Mouse (Mus musculus): ENCODE measurements at regions not wholly inside any gene's neighbourhood (a gene's known extent, or its start where the extent isn't known, plus 50 kb on each side); places are given as distances from the start of the nearest gene placed in this dataset.

GRCm38 (mm10) chr12:7382455-7382854 is 595.0 kb upstream of the Apob start:
- no peak for DNase-seq (ENCODE audit: low spot score in 2 of 2)

GRCm38 (mm10) chr12:7403800-7404199 is 573.6 kb upstream of the Apob start:
- no peak for DNase-seq (ENCODE audit: low spot score in 2 of 2)

DNA sequence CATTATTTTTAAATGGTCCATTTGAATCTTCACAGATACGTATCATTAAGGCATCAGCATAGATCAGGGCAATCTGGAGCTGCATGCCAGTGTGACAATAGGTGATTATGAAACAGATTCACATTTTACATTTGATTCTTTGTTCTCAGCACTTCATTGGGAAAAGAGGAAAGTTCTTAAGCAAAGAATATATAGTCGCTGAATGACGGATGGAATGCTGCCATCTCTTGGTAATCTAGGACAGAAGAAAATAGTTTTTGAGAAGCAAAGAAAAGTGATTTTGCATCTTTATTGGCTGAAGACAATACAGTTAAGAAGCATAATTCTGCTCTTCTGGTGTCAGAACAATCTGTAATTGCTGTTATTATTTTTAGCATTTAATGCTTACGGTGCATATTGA is 565.6 kb upstream of the Apob start:
- DNase-seq (ENCODE audit: low spot score in 2 of 2): no peak

DNA sequence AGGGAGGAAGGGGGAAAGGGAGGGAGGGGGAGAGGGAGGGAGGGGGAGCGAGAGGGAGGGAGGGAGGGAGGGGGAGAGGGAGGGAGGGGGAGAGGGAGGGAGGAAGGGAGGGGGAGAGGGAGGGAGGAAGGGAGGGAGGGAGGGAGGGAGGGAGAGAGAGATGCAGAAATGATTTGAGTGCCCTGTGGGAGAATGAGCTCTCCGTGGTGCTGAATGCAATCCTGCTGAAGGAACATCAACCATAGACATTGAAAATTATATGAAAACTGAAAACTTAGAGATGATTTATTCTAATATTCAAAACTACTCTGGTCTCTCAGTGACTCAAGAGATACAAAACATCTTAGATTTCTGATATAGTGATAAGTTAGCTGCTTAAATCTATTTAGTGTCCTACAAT is 557.2 kb upstream of the Apob start:
- DNase-seq (ENCODE audit: low spot score in 2 of 2): no peak

GRCm38 (mm10) chr12:7421826-7422540 is 555.5 kb upstream of the Apob start:
- no peak for DNase-seq (ENCODE audit: low spot score in 2 of 2)

DNA sequence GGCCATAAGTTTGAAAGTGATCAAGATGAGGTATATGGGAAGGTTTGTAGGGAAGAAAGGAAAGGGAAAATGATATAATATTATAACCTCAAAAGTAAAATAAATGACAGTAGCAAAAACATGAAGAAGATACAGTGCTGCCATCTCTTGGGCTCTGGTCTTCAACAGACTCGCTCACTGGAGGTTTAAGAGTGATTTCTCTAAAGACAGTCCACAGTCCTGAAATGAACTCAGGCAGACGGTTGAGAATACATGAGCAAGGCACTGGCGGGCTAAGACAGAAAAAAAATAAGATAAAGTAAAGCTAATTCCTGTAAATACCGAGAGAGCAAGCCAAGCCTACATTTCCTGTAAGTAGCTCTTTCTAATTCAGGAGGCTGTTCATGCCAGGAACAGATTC is 546.5 kb upstream of the Apob start:
- no peak for DNase-seq (ENCODE audit: low spot score in 2 of 2)

GRCm38 (mm10) chr12:7445238-7445637 is 532.2 kb upstream of the Apob start:
- no peak for DNase-seq (ENCODE audit: low spot score in 2 of 2)

- no peak for DNase-seq (ENCODE audit: low spot score in 2 of 2)
Measured at GRCm38 (mm10) chr12:7450506-7450905, 526.9 kb upstream of the Apob start.

DNA sequence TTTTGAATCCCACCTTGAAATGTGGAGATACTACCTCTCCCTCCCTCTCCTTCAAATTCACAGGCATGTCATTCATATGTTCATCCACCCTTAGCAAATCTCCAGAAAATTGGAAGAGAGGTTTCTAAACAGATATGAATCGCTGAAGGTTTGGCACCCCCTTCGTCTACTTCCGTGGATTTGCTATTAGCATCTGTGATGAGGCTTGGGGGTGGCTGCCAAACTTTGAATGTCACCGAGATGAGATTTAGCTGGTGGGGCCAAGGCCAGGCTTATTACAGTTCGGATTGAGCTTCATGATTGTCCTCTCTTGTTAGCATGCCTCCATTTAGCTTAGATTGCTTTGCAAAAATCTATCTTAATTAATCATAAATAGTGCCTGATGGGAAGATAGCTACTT is 520.4 kb upstream of the Apob start:
- no peak for DNase-seq (ENCODE audit: low spot score in 2 of 2)

- DNase-seq (ENCODE audit: low spot score in 2 of 2): no peak
Measured at GRCm38 (mm10) chr12:7457544-7457943, 519.9 kb upstream of the Apob start.

GRCm38 (mm10) chr12:7464947-7465346 is 512.5 kb upstream of the Apob start:
- no peak for DNase-seq (ENCODE audit: low spot score in 2 of 2)

- no peak for DNase-seq (ENCODE audit: low spot score in 2 of 2)
Measured at GRCm38 (mm10) chr12:7512579-7513248, 464.7 kb upstream of the Apob start.

DNA sequence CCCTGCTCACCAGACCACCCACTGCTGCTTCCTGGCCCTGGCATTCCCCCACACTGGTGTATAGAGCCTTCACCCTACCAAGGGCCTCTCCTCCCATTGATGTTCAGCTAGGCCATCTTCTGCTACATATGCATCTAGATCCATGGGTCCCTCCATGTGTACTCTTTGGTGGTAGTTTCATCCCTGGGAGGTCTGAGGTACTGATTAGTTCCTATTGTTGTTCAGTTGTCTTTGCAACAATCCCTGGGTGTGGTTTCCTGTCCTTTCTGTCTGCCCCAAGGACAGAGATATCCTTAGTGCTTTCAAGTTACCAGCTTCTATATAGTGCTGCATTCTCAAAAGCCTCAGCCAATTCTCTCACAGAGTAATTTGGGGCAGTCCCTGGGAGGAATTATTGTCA is 440.1 kb upstream of the Apob start:
- DNase-seq (ENCODE audit: low spot score in 2 of 2): no peak

DNA sequence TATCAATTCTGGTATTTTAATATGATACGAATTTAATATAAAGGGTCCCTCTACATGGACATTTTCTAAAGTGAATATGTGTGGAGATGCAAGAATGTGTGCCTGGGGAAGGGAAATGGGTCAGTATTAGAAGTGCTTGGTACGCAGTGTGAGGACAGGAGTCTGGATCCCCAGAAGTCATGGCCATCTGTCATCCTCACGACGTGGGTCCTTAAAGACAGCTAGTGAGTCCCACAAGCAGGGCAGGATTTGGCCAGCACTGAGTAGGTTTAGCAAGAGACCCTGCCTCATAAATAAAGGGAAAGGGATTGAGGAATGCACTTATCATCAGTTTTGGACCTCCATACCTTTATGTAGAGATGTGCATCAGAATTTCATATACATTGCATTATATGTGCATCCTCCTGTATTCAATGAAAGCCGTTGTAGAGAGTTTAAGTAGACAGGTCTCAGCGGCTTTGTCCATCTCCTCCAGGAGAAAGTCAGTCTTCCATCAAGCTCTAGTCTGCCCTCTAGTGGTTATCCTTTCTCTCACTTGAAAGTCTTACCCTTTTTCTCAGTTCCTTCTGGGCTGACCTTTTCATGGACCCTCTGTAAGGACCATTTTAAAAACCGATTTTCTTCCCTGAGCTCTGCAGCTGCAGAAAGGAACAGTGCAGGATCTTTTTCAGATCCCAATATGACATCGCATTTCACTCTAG is 434.0 kb upstream of the Apob start:
- DNase-seq (ENCODE audit: low spot score in 2 of 2): no peak

- DNase-seq (ENCODE audit: low spot score in 2 of 2): no peak
Measured at GRCm38 (mm10) chr12:7548759-7549158, 428.7 kb upstream of the Apob start.

- DNase-seq (ENCODE audit: low spot score in 2 of 2): no peak
Measured at GRCm38 (mm10) chr12:7560245-7560644, 417.2 kb upstream of the Apob start.

DNA sequence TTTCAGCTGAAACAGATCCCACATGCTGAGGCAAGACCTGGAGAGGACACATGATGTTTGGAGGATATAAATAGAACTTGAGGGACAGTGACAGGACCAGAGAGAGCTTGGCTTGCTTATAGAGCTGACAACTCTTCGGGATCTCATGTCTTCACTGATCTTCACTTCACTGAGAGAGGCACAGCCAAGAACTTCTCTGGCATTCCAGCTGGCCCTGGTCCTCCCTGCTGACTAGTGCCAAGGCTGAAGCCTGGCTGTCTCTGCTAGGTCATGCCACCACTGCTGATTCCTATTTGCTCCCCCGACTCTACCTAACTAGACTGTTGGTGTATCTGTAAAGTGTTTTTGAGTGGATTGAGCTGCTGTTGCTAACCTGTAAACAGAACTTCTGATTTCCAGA is 401.4 kb upstream of the Apob start:
- DNase-seq (ENCODE audit: low spot score in 2 of 2): no peak

DNA sequence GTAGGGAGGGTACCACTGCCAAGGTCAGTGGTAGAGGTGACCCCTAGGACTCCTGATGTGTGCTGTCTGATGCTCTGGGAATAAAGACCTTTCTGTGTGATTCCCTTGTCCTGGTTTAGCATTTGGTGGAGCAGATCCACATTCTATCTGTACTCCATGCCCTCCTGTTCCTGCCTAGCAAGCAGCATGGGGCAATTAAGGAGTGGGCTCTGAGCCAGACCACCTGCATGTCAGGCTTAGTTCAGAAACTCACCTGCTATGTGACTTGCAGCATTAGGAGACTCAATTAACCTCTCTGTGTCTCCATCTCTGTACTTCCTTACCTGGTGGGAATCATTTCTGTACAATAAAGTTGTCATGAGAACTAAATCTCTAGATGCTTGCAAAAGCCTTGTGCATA is 389.9 kb upstream of the Apob start:
- DNase-seq (ENCODE audit: low spot score in 2 of 2): no peak

DNA sequence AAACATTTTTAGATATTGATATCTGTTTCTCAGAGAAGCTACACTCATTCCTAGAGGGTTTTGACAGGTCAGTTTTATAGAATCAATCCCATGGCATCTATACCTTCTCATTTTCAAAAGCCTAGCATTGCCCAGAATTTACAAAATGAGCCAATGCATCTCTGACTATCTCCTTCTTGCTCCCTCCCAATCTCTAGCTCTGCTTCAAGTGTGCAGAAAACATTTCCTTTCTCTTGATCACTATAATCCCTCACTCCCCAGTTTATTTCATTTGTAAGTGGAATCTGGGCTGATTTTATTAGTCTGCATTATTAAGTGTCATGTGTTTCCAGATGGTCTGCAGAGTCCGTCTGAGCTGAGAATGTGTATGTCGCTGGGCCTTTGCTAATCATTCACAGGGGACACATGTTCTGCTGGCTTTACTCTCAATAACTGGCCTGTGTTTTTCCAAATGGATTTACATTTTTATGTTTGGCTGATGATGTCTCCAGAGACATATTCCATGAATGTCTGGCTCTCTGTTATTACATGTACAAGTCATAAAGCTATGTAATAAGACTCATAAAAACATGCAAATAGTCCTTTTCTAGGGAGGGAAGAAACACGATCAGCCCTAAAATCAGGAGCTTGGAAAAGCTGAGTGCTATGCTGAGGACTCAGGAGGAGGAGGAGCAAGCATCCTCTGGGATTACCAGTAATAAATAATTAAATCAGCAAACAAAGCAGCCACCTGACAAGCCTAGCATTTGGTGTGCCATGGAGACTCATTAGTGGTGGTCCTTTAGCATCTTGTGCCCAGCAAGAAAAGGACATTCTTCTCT is 366.0 kb upstream of the Apob start:
- no peak for DNase-seq (ENCODE audit: low spot score in 2 of 2)

GRCm38 (mm10) chr12:7636417-7637175 is 340.9 kb upstream of the Apob start:
- DNase-seq (ENCODE audit: low spot score in 2 of 2): peak in 1 of 2 experiments; percentile 22

DNA sequence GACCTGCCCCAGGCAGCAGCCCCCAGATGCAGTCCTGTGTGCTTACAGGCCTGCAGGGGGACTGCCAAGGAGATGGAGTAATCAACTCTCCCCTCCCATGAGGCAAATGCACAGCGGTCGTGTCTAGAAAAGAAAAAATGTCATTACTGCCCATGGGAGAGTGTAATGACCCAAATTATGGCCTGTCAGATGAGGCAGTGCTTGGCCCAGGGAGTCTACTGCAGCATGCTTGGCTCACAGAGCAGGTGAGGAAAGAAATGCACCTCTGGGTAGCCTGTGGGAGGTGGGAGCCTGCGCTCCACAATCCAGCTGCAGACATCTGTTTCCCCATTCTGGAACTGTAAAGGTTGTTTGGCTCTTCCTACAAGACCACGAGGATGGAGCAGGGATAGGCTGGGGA is 339.8 kb upstream of the Apob start:
- no peak for DNase-seq (ENCODE audit: low spot score in 2 of 2)

Measured in urinary bladder, postnatal 4 days (tissue).